Mouse (Mus musculus): ENCODE results near the gene Bcl2. TPM values are rescaled to one million over a fixed set of nuclear protein-coding genes. Genes with fewer than 3 reads are reported as not detected.

The Bcl2 gene
- polyA plus RNA-seq, 1 experiment: 2.6 TPM

DNA sequence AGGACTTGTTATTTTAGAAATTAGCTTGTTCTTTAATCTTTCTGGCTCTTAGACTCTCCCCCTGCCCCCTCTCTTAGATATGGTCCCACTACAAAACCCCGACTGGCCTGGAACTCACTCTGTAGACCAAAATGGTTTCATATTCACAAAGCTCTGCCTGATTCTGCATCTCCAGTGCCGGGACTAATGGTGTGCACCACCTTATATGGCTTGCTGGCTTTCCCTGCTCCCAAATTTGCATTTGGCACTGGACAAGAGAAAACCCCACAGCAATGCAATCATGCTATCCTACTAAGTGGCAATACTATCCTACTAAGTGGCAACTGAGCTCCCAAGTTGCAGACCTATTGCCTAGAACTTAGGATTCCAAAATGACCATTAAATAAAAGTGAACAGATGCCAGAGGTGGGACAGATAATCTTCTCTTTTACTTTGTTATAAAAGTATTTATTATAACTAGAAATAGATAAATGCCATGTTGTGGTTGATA lies 154.9 kb downstream of the Bcl2 start:
- no peaks in the 10 kb centered on the region for H3K36me3 ChIP-seq (ENCODE audit: control insufficient read depth, insufficient read depth, low read length)
- no peak for TF ChIP-seq POLR2A (IDR thresholded peaks at IDR 0.05; ENCODE audit: low read depth, low read length)
- TF ChIP-seq CTCF (conservative IDR thresholded peaks at IDR 0.05; ENCODE audit: insufficient read depth, insufficient read length, low read depth, low read length): no peak
- no peaks in the 10 kb centered on the region for H3K27me3 ChIP-seq (replicated peaks; ENCODE audit: control insufficient read depth, insufficient read depth, low read length)

DNA sequence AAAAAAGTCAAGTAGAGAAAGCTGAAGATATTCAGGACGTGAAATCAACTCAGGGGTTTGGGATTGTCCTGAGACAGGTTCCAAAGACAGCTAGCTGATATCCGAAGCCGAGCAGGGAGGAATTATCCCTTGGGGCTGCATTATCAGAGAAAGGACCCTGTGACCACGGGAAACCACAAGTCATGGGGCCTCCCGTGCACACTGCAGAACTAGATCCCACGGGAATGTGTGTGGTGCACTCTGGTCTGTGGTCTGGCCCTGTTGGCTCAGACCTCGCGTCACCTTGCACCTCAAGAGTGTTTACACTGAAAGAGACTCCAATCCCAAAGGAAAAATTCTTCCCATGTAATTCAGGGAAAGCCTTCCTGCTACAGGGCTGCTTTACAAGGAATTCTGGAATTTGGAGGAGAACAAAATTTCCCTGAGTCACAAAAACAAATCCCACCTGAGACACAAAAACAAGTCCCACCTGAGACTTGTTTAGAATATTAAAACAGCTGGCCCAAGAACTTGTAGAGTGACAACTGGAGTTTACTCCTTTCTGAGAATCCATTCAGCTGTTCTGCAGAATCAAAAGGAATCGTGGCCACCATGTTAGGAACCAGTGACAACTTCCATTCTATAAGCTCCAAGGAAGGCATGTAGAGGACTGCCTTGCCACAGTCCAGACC lies 158.4 kb downstream of the Bcl2 start:
- WGBS: 73% methylated on average over 9 of the region's 9 CpGs
- H3K36me3 ChIP-seq (ENCODE audit: control insufficient read depth, insufficient read depth, low read length): no peaks in the 10 kb centered on the region
- no peaks in the 10 kb centered on the region for H3K27me3 ChIP-seq (replicated peaks; ENCODE audit: control insufficient read depth, insufficient read depth, low read length)
- H3K4me1 ChIP-seq (ENCODE audit: control insufficient read depth, insufficient read depth, low read length): peaks cover 6% of the 10 kb centered on the region; the same call in 1 of the 2 replicates
- TF ChIP-seq CTCF (conservative IDR thresholded peaks at IDR 0.05; ENCODE audit: insufficient read depth, insufficient read length, low read depth, low read length) (no peak), POLR2A (IDR thresholded peaks at IDR 0.05; ENCODE audit: low read depth, low read length) (no peak)
- no peak overlapping the region for H3K4me3 ChIP-seq (ENCODE audit: insufficient read depth, low read depth, low read length)
- H3K27ac ChIP-seq (ENCODE audit: insufficient read depth, low read depth, low read length): no peak overlapping the region
- no peak for DNase-seq

More for the DNA sequence above, 154.9 kb downstream of the Bcl2 start:
- Histone ChIP-seq H3K27ac (ENCODE audit: insufficient read depth, low read depth, low read length) (no peak overlapping the region), H3K4me1 (ENCODE audit: control insufficient read depth, insufficient read depth, low read length) (peaks cover 11% of the 10 kb centered on the region; the same call in 1 of the 2 replicates), H3K4me3 (ENCODE audit: insufficient read depth, low read depth, low read length) (no peak overlapping the region)
- WGBS: 88% methylated on average over 2 of the region's 2 CpGs
- no peak for DNase-seq

DNA sequence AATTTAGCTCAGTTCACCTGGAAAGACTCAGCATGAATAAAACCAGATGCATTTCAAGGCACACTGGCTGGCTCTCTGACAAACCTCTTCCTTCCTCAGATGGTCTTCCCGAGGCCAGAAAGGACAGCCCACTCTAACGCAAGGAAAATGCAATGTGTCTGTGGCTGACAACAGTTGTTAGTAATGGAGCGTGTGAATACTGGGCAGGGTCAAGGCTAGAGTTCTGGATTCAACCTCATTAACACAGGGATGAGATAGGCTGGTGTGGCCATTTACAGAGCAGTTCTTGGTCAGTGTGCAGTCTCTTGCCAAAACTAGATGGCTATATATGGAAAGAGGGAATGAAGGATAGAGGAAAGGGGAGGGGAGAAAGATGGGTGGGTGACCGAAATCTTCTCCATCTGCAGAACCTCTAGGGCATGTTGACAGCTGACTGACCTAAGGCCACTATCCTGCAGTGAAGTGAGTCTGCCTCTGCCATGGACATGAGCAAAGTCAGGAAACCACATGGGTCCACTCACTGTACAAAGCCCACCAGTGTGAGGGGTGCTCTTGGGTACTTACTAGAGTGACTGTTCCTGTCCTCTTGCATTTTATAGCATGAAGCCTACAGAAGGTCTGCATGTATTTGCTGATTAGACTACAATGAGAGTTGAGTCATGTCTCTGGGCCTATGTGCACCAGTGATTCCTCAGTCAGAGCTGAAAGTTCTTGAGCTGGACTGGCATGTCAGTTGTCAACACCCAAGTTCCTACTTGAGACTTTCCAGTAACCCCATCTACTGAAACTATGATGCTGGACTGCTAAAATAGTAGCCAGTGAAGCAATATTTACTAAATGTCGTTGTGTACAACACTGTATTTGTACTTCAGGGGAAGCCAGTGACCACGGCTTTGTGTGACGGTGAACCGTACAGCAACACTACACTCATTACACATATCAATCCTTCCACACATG lies 159.9 kb downstream of the Bcl2 start:
- no peaks in the 10 kb centered on the region for H3K36me3 ChIP-seq (ENCODE audit: control insufficient read depth, insufficient read depth, low read length)
- WGBS: 78% methylated on average over 8 of the region's 8 CpGs

DNA sequence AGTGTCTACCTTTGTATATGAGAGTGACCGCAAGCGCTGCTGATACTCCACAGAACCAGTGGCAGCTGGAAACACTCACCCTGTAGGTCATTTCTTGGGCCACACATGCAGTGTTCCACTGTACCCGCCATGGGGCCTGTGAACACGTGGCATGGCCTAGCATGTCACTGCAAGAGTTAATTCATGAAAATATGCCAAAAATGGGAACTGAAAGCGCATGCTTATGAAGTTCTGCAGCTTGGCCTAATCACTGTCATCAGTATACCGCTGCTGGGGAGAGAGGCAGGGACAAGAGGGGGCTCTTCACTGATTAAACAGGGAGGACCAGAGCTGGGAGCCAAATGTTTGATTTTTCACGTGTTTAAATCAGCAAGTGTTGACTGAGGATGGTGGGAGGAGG lies 161.2 kb downstream of the Bcl2 start:
- WGBS: 87% methylated on average over 7 of the region's 7 CpGs
- Histone ChIP-seq H3K4me3 (ENCODE audit: insufficient read depth, low read depth, low read length) (no peak overlapping the region), H3K27me3 (replicated peaks; ENCODE audit: control insufficient read depth, insufficient read depth, low read length) (no peaks in the 10 kb centered on the region), H3K27ac (ENCODE audit: insufficient read depth, low read depth, low read length) (no peak overlapping the region), H3K36me3 (ENCODE audit: control insufficient read depth, insufficient read depth, low read length) (no peaks in the 10 kb centered on the region), H3K4me1 (ENCODE audit: control insufficient read depth, insufficient read depth, low read length) (peaks cover 3% of the 10 kb centered on the region; the same call in 1 of the 2 replicates)
- TF ChIP-seq CTCF (conservative IDR thresholded peaks at IDR 0.05; ENCODE audit: insufficient read depth, insufficient read length, low read depth, low read length) (no peak), POLR2A (IDR thresholded peaks at IDR 0.05; ENCODE audit: low read depth, low read length) (no peak)
- DNase-seq: no peak

More for the DNA sequence above, 159.9 kb downstream of the Bcl2 start:
- no peak overlapping the region for H3K4me3 ChIP-seq (ENCODE audit: insufficient read depth, low read depth, low read length)
- TF ChIP-seq CTCF (conservative IDR thresholded peaks at IDR 0.05; ENCODE audit: insufficient read depth, insufficient read length, low read depth, low read length) (no peak), POLR2A (IDR thresholded peaks at IDR 0.05; ENCODE audit: low read depth, low read length) (no peak)
- no peak for DNase-seq
- peaks cover 3% of the 10 kb centered on the region; the same call in 1 of the 2 replicates for H3K4me1 ChIP-seq (ENCODE audit: control insufficient read depth, insufficient read depth, low read length)
- H3K27ac ChIP-seq (ENCODE audit: insufficient read depth, low read depth, low read length): no peak overlapping the region
- H3K27me3 ChIP-seq (replicated peaks; ENCODE audit: control insufficient read depth, insufficient read depth, low read length): no peaks in the 10 kb centered on the region

DNA sequence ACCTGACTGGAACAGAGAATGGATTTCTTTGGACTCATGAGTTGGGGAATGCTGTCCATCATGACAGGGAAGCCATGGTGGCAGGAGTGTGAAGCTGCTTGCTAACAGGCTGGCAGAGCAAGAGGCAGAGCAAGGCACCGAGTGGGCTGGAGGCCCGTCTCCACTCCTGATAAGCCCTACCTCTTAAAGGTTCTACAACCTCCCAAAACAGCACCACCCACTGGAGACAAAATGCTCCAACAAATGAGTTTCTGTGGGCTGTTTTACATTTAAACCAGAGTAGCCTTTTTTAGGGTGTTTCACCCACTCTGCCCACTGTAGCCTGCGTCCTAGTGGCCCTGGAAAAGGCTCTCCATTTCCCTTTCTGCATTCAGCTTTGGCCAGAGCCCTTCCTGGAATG lies 163.5 kb downstream of the Bcl2 start:
- Histone ChIP-seq H3K27me3 (replicated peaks; ENCODE audit: control insufficient read depth, insufficient read depth, low read length) (no peaks in the 10 kb centered on the region), H3K4me3 (ENCODE audit: insufficient read depth, low read depth, low read length) (no peak overlapping the region), H3K4me1 (ENCODE audit: control insufficient read depth, insufficient read depth, low read length) (peaks cover 3% of the 10 kb centered on the region; the same call in 1 of the 2 replicates), H3K27ac (ENCODE audit: insufficient read depth, low read depth, low read length) (no peak overlapping the region), H3K36me3 (ENCODE audit: control insufficient read depth, insufficient read depth, low read length) (no peaks in the 10 kb centered on the region)
- TF ChIP-seq CTCF (conservative IDR thresholded peaks at IDR 0.05; ENCODE audit: insufficient read depth, insufficient read length, low read depth, low read length): no peak
- TF ChIP-seq POLR2A (IDR thresholded peaks at IDR 0.05; ENCODE audit: low read depth, low read length): no peak
- 91% methylated on average over 3 of the region's 3 CpGs for WGBS
- no peak for DNase-seq

GRCm38 (mm10) chr1:106549025-106549424 lies 165.0 kb downstream of the Bcl2 start:
- peak; percentile 59 for DNase-seq

More at GRCm38 (mm10) chr1:106549025-106549424, 165.0 kb downstream of the Bcl2 start:
- no peaks in the 10 kb centered on the region for H3K27me3 ChIP-seq (replicated peaks; ENCODE audit: control insufficient read depth, insufficient read depth, low read length)
- no peaks in the 10 kb centered on the region for H3K36me3 ChIP-seq (ENCODE audit: control insufficient read depth, insufficient read depth, low read length)
- WGBS: 70% methylated on average over 5 of the region's 5 CpGs
- peaks cover 3% of the 10 kb centered on the region; the same call in 1 of the 2 replicates for H3K4me1 ChIP-seq (ENCODE audit: control insufficient read depth, insufficient read depth, low read length)
- H3K4me3 ChIP-seq (ENCODE audit: insufficient read depth, low read depth, low read length): no peak overlapping the region
- no peak for TF ChIP-seq CTCF (conservative IDR thresholded peaks at IDR 0.05; ENCODE audit: insufficient read depth, insufficient read length, low read depth, low read length)
- H3K27ac ChIP-seq (ENCODE audit: insufficient read depth, low read depth, low read length): peak overlapping the region; percentile 62

All from kidney, adult 2 months (tissue).